Mouse (Mus musculus) R1 (cell line): ENCODE data around the gene Apob.
"Not testable (repeated sequence)": the region's sequence is repeated elsewhere in the genome, so short reads cannot be mapped to it uniquely, and the experiment has no call there.

ENCODE experiments used
- DNase-seq: peaks from one replicate; pipeline ENCODE4 v3.0.0-alpha.2; 2018; ENCODE audit warnings: low read depth, low spot score

Gene Apob

DNA sequence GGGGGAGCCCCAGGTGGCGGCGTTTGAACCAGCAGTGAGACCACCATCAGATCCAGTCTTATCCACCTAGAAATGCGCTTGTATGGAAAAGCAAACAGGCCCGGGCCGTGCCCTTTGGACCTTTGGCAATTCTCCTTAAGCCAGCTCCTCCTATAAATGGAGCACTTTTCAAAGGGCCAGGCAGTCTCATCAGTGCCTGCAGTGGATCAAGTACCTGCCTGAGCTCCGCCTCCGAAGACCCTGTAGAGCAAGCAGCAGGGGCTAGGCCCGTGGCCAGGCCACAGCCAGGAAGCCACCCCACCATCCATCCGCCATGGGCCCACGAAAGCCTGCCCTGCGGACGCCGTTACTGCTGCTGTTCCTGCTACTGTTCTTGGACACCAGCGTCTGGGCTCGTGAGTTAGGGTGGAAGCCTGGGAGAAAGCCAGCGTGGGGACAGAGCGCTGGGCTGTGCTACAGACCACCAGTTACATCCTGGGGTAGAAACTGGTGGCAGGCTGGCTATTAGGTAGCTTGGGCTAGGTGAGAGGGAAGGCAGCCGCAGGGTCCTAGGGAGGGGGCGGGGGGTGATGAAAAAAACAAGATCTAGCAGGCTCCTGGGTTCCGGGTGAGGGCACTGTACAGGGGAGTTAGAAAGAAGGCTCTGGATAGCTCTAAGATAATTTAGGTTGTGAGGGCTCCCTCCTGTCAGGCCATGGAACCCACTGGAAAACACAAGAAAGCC lies at the start of gene Apob:
Apob (plus strand) TSS at position 183 of the 724 bp plus-strand sequence.
- peak; percentile 3 for DNase-seq

DNA sequence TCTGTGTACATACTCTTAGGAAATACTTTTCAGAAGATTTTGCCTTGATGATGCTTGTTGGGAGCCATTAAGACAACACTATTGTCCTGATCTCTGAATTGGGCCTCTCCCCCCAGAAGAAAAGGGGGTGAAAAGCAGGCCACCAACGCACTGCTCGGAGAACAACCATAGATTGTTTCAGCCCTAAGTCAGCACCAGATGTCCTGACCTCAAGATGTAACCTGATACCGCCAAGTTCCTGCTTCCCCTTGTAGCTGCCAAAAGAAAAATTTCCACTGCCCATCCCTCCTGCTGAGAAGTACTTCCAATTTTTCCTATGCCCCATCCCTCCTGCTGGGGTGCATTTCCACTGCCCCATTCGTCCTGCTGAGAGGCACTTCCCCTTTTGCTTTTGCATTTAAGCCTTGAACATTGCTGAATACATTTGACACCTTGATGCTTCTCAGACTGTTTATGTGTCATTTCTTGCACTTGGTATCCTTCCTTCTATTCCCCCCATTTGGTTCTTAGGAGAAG lies 45.0 kb upstream of the Apob start:
- peak; percentile 78 for DNase-seq

DNA sequence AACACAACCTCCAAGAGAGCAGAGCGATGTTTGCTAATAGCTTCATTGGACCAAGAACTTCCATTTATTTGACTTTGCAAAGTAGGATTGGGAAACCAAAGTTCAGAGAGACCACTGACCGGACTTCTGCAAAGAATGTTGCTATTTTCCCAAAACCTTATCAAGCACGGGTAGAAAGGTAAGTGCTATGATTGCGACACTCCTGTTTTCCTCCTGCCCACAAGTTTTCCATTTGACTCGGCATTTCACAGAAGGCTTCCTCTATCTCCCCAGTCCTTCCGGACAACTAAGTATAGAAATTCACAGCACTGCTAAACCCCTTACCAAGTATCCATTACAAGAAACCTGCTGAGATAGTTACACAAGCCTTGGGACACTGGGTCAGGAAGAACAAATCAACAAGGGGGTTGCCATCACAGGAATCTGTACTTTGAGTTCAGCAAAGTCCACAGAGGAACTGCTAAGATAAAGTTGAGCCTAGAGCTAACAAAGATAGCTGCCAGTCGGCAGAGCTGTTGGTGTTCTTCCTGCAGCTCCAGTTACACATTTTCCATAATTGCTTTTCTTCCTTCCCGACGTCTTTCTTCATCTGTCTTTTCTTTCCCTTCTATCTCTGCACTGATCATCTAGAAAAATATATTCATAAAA lies 27.2 kb upstream of the Apob start:
- DNase-seq = no peak

DNA sequence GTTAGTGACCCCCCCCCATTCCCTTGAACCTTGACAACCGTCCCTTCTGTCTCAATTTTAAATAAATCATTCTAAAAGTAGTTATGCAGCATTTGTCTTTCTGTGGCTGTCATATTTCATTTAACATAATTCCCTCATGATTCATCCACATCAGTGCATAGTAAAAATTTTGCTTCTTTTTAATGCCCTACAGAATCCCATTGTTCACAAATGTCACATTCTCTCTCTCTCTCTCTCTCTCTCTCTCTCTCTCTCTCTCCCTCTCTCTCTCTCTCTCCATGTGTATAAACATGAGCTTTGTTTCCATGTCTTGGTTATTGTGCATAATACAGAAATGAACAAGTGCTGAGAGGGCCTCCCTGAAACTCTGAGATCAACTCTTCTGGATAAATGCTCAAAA lies 18.6 kb upstream of the Apob start:
- DNase-seq = no peak

DNA sequence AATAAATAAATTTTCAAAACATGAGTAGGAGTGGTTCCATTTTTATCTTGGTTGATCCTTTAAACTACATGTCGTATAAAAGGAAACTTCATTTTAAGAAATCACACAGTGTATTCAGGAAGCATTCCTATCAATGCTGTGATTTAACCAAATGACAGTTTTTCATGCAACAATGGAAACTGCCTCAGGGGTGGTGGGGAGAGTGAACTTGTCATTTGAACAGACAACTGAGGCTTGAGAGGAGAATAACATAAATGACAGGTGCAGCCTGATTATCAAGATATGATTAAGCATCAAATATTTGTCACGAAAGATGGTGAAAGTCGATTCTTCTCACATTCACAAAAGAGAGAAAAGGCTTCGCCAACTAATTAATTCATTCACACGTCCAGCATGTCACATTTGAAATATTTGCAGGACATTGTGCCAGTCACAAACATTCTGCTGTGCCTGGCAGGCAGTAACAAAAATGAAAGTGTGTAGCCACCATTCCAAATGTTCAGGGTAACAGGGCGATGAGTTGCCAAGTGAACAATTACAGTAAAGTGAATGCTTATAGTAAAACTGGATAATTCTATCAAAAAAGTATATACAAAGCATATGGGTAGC lies 18.0 kb upstream of the Apob start:
- DNase-seq = no peak

DNA sequence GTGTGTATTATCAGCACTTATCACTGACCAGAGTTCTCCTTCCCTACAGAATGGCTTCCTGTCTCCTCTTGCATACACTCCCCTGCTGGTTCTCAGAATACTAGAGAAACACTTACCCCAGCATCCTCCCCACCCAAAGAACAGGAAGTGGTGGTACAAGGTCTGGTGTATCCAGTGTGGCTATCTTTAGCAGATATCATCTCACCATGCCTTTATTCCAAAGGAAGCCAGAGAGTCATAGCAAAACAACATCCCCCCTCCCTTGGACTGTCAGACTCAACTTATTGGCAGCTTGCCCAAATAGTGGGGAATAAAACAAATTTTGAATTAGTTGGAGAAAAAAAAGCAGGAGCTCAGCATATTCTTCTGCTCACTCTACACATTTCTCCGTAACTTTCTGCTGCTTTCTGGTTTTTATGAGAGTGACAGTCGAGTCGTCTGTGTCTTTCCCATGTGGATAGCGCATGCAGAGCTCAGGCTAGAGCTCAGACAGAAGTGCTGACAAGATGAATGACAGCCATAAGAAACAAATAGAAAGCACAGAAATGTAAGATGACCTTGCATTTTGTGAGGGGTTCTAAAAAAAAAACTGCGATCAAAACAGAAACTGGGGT lies 15.0 kb upstream of the Apob start:
- DNase-seq = no peak

DNA sequence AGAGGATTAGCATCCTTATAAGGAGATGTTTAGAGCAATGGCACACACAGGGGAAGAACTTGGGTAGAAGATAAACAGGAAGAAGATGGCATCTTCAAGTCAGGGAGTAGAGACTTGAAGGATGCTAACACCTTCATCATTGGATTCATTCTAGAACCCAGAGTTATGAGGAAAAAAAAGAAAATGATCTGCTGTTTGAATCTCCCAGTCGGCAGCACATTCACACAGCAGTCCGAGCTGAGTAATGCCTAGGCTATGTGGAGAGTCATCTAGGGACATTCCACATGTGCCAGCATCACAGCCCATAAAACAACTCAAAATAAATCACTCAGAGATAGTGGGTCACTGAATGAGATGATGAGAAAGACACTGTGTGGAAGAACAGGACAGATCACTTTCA lies 10.2 kb upstream of the Apob start:
- no peak for DNase-seq

DNA sequence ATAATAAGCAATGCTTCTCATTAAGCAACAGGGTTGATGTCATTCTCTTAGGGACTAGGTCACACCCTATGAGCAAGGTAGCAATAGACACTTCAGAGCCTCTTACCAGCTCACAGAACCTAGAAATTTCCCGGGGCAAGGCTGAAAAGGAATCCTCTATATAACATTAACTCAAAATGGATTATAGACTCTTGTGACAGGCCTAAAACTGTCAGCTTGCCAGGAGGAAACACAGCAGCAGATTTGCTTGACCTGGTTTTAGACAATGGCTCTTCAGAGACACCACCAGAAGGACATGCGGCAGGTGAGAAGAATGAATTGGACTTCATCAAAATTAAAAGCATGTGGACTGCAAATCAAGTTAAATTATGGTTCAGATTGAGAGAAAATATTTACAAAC lies 7.1 kb upstream of the Apob start:
- no peak for DNase-seq

DNA sequence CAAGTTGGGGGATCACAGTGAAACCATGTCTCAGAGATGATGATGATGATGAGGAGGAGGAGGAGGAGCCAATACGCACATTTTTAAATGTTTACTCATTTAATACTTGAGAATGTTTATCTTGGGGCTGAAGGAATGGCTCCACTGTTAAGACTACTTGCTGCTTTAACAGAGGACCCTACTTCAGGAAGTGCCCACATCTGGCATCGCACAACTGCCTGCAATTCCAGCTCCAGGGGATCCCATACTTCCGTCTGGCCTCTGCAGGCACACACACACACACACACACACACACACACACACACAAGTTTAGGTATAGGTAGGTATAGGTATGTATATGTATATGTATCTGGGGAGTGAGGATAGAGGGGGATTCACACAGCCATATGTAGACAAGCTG lies 6.6 kb upstream of the Apob start:
- no peak for DNase-seq

DNA sequence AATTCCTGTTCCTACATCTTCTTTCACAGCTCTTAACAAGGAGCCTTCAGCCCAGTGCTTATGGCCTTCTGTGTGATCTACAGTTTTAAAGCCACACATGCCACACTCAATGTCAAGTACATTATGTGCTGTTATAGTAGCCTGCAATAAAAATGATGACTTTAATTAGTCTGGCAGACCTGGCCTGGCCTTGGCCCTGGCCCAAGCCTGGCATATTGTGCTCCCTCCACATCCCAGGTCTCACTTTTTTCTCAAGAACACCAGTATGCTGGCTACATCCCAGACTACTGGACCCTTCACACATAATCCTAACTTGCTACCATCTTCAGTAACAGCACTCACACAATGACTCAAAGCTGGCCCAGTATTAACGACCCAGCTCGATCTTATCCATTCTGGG lies 5.7 kb upstream of the Apob start:
- no peak for DNase-seq

DNA sequence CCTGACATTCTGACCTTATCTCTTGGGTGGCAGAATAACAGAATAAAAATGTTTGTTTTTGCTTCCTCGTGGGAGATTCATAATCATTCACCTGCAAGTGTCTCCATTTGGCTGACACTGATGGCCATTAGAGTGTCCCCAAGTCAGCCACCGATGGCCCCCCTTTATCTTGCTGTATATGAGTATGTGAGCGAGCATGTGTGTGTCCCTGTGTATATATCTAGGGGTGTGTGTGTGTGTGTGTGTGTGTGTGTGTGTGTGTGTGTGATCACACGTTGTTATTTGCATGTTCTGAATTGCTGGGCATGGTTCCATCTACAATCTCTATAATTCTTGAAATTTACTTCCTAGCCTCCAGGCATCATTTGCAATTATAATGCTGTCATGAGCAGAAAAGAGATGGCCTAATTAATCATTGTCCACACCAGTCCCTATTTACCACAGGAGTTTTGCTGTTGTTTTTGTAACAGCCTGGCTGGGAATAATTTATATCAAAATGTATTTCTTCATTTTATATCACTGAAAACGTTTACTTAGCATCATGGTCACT lies 3.6 kb upstream of the Apob start:
- no peak for DNase-seq

DNA sequence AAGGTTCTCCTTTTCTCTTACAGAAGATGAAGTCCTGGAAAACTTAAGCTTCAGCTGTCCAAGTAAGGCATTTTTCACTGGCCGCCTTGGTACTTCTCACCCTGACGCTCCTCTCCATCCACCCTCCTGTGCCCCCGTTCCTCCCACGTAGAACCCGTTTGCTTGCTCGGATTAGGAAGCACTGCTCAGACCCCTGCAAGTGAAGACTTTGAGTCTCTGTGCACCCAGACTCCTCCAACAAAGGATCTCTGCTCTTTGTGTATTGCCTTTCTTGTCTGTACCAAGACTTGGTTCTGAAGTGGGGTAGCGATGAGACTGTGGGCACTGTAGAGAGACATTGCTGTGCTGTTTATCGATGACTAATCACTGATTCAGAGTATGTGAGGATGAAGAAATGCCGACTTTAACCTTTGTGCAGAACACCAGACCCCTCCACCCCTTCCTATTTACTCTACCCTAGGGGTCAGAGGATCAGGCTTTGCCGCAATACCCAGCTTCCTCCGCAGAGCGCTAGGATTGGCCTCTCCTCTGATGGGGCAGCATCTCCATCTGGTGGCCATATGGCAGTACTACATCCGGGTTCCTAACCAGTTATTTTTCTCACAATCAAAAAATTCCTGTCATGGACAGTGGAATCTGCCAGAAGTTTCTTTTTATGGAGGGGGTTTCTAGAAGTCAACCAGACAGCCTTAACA lies 889 bp downstream of the Apob start:
- DNase-seq = peak; percentile 77

DNA sequence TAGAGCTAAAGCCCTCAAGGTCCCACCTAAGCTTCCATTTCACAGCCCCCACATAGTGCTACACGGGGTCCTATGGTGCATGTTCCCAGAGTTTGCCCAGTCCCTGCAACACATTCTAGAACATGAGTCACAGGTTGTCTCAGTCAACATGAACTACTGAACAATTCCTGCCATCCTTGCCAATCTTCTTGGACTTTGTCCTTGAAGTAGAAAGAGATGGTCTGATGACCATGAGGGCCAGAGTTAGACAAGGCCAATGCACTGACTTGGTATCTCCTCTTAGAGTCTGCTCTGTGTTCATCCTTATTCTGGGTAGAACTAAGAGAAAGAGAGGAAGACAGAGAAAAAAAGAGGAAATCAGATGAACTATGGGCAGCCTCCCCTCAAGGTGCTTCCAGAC lies 7.0 kb downstream of the Apob start:
- no peak for DNase-seq

DNA sequence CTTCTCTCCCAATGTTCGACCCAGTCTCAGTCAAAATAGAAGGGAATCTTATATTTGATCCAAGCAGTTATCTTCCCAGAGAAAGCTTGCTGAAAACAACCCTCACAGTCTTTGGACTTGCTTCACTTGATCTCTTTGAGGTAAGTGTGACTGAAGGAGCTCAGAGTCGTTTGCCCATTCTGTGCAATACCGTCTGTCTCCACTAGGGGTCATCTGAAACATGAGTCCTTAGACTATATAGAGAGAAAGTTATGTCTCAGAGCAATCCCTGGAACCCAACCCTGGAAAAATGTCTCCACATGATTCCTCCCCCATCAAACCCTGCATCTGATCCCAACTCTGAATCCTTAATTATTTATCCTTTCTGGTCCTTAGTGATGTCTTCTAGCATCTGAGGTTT lies 13.4 kb downstream of the Apob start:
- DNase-seq = peak; percentile 73

DNA sequence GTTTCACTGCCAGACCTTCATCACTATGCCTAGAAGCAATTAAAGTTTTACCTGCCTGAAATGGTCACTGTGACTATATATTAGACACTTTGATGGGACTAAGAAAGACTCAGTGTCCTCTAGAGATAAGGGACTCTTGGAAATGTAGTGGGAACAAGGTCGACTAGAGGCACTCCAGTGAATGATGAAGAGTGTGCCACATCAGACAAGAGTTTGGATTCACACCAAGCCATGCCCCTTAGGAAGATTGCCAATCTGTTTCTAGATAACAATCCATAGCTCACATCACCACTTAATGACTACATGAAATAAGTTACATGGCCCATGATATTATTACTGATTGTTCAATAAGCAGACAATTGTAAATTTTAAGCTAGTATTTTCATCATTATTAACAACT lies 14.1 kb downstream of the Apob start:
- DNase-seq = no peak

DNA sequence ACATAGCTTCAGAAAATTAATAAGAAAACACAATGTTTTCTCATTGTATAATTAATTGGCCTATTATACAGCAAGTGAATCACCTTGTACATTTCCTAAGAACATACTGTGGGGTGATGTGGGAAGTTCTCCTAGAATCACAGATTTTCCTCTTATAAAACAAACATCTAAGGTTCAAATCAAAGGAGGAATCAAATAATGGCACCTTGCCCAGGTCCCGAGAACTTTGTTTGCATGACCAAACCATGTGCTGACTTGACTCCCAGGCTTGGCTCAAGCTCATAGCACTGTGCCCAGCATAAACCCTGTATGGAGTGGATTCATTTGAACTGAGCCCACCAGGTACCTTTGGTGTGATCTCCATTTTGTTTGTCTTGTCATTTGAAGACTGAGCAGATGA lies 43.5 kb downstream of the Apob start:
- DNase-seq = no peak

DNA sequence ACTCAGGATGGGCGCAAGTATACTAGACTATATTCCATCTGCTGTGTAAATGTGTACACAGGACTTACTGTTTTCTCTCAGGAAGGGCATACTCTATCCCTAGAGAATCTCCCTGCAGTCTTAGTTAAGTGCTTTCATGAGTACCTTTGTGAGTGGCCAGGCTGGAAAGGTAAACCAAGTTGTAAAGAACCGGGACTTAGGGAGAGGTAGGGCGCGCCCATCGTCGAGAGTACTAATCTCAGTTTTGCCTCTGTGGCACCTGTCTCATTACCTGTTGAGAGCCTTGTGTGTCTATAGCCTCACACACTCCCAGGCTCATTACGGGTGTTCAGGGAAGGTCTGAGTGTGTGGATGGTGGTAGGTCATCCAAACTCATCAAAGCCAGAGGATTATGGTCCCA lies 52.1 kb downstream of the Apob start:
- DNase-seq = no peak

DNA sequence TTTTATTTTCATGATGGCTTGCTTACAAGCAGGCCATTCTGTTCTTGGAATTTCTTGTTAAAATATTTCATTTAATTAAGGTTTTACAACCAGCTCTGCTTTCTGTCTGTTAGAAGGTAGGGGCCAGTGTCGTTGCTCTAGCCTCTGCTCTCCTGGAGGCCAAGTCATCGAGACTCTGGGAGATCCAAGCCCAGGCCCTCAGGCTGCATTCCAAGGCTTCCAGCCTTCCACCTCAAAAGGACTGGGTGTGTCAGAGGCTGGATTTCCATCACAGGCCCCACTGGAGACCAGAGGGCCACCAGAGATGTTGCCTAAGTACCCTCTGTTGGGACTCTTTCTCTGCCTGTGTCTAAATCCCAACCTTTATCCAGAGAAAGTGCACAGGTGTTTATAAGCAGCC lies 52.6 kb downstream of the Apob start:
- DNase-seq = no peak

DNA sequence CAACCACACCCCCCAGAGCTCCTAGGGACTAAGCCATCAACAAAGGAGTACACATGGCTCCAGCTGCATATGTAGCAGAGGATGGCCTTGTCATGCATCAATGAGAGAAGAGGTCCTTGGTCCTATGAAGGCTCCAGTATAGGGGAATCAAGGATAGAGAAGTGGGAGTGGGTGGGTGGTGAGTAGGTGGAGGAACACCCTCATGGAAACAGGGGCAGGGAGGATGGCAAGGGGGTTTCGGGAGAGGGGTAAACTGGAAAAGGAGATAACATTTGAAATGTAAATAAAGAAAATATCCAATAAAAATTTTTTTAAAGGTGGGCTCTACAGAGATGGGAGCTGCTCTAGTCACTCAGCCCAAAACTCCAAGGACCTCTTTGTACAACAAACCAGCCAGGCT lies 53.7 kb downstream of the Apob start:
- DNase-seq = not testable (repeated sequence)

DNA sequence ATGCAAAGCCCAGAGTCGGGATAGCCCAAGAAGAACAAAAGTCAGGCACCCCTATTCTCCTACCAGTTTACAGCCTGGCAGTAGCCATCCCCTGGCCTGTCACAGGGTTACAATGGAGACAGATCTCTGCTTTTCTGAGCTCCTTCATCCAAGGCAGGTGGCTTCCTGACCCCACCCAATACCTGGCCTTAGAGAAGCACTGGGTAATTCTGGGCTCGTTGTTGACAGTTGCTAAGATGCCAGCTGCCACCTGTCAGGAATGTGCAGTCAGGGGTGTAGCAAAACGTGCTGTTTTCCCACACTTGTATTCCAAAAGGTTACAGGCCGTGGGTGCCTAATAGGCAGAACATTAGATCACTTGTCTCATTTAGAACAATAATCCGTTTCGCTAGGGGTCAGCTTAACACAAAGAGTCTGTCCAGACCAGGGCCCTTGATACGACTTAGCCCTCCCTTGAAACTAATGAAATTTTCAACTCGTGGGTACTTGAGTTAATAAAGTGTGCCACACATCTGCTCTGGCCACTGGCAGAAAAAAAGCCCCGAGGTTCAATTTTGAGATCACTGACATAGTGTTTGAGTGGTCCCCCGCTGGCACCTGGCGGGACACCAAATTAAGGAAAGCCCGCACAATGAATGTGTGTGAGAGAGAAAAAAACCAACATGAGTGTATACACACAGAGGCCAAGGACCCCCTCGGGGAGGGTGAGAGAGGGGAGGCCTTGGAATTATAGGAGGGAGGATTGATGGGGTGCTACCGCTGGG lies 54.3 kb downstream of the Apob start:
- no peak for DNase-seq

DNA sequence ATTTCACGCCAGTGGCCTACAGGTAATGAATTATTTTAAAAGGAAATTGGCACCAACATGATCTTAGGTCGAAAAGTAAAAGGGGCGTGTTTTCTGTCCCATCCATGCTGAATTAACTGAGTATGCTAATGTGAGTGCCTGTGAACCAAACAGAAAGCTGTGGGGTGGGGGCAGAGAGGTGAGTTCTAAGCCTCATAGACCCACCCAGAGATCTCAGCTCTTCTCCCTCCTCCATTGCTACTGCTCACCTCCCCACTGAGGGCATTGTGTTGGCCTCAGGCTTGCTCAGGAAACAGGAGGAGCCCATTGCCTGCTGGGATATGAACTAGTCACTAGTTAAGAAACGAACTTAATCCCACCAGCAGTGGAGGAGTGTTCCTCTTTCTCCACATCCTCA lies 54.9 kb downstream of the Apob start:
- DNase-seq = peak; percentile 17
